Mouse (Mus musculus) cerebellum, postnatal 10 days (tissue): ENCODE measurements around the gene Atad3a.

Experiments
- DNase-seq, 2 experiments: peaks; one replicate each; pipeline ENCODE4 v3.0.0; 2021; ENCODE audit warnings: mixed read lengths in 2 of 2

Gene Atad3a

DNA sequence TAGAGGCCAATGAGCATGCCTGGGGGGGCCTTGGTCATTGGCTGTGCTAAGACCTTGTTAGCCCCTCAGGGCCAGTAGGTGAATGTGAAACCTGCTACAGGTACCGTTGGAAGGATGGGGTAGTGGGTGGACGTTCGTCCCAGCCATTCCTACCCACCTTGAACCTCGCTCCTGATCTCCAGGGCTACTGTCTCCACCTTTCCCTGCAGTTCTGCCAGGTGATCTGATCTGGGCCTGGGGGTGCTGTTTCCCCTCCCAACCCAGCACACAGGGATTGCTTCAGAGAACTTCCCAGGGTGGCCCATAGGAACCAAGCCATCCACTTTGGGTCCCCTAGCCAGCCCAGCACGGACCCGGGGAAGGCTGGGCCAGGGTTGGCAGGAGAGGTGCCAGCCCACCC is 21.7 kb downstream of the Atad3a start:
- peak; percentile 48 to 66 for DNase-seq

DNA sequence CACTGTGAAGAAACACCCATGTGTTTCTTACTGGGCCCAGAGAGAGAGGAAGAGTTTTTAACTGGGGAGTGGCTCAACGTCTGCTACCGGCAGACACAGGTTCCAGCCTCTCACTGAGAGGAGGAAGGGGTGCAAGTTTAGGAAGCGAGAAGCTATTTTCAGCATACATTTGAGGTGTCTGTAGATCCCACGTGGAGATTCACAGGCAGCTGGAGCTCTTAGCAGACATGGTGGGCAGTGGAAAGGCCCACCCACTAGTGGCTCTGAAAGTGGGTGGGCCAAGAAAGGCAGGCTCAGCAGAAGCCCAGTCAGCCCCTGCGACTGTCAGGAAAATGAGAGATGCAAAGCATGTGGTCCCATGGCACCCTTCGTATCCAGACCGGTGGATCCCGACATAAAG is 22.6 kb downstream of the Atad3a start:
- DNase-seq: no peak

DNA sequence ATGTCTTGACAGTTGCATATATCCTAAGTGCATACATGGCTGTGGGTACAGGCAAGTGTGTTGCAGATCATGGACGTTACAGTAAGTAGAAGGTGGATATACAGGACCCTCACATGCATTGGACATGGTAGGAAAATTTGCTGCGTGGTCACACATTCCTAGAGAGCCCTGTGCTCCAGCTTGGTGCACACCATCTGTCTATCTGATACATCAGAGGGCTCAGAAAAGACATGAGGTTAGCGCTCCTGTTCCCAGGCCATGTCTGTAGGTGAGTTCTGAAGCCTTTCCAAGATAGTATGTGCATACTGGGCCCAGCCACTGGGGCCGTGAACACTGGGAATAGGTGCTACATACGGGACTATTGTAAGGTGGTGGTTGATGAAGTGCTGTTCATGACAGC is 24.5 kb downstream of the Atad3a start:
- DNase-seq: peak in 1 of 2 experiments; percentile 17

DNA sequence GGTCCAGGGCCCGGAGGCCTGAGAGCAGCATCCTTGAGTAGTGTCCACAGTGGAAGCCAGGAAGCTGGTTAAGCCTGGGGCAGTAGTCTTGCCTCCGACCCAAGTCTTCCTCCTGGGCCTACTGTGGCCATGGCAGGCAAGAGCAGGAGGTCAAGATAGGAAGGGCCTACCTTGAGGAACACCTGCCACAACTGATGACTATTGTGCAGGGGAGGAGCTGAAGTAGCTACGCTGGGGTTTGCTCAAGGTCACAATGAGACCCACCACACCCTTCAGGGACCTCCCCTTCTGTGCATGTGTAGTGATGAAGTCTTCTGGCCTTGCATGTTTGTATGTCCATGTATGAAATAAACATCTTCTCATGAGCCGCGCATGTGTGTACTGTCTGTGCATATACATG is 25.1 kb downstream of the Atad3a start:
- no peak for DNase-seq

DNA sequence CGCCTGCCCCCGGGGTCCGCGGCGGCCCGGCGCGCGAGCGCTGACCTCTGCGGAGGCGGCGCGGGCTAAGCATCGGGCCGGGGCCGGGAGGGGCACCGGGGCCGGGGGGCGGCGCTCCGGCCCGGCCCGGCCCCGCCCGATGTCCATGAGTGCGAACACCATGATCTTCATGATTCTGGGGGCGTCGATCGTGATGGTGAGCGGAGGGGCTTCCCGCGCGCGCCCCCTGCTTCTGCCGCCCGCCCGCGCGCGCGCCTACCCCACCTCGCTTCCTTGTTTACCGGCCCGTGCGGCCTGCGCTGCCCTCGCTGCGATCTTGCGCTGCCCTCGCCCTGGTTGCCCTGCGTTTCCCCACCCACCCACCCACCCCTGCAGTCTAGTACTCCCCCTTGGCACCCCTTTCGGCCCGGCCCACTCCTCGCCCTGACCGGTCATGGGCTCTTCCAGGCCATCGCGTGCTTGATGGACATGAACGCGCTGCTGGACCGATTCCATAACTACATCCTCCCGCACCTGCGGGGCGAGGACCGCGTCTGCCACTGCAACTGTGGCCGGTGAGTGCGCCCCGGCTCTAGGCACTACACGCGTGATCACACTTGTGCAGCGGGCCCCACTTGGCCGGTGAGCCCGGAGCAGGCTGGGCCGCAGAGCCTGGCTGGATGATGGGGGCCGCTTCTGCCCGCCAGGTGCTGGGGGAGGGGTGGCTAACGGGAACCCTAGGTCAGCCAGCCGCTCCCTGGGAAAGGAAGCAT is 25.8 kb downstream of the Atad3a start:
- DNase-seq: peak; percentile 95 to 96

GRCm38 (mm10) chr4:155734350-155734941 is 26.4 kb downstream of the Atad3a start, which contains the start of gene Tmem240:
Gene Tmem240 (plus strand): TSS chr4:155734800.
- peak; percentile 99 to 100 for DNase-seq

DNA sequence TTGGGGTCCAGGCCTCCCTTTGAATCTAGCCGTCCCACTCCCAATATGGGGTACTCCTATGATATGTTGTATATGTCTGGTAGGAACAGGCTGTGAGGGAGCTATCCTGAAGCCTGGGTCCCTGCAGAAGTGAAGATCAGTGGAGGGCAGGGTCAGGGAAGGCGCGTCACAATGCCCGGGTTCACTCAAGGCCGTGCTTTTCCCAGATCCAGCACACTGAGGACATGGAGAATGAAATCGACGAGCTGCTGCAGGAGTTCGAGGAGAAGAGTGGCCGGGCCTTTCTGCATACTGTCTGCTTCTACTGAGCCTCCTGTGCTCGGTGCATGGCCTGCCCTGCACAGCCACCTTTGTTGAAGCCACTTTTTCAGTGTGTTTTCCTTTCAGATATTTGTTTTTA is 27.6 kb downstream of the Atad3a start:
- no peak for DNase-seq

DNA sequence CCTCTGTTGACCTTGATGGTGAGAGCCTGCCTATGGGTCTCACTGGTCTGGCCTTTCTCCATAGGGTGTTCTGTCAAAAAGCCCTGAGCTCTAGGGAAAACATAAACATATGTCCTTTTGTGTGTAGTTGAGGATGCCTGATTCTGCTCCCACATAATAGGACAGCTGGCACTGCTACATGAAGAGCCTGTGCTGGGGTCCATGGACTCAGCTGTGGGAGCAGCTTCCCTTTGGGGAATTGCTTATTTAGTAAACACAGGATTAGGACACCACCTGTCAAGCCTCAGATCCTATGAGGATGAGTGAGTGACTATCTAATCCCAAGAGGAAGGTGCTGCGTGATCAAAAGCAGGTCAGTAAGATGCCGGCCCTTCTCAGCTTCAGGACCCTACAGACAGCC is 32.9 kb downstream of the Atad3a start:
- DNase-seq: no peak

- DNase-seq: peak; percentile 60 to 69
Measured at GRCm38 (mm10) chr4:155721668-155722083, 39.2 kb downstream of the Atad3a start.

- peak; percentile 72 to 80 for DNase-seq
Measured at GRCm38 (mm10) chr4:155710521-155711252, 50.2 kb downstream of the Atad3a start.

GRCm38 (mm10) chr4:155708988-155709387 is 51.9 kb downstream of the Atad3a start:
- DNase-seq: no peak

DNA sequence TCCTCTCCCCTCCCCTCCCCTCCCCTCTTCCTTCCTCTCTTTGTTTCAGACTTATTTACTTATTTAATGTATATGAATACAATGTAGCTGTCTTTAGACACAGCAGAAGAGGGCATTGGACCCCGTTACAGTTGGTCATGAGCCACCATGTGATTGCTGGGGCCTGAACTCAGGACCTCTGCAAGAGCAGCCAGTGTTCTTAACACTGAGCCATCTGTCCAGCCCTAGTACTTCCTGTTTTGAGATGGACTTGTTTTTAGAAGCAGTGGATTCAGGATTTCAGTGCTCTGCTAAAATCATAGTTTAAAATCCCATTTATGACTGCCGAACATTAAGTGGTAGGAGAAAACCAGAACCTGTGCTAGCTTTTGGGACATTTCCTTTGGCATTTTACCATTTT is 52.3 kb downstream of the Atad3a start:
- DNase-seq: no peak

GRCm38 (mm10) chr4:155705592-155705929 is 55.3 kb downstream of the Atad3a start:
- no peak for DNase-seq

DNA sequence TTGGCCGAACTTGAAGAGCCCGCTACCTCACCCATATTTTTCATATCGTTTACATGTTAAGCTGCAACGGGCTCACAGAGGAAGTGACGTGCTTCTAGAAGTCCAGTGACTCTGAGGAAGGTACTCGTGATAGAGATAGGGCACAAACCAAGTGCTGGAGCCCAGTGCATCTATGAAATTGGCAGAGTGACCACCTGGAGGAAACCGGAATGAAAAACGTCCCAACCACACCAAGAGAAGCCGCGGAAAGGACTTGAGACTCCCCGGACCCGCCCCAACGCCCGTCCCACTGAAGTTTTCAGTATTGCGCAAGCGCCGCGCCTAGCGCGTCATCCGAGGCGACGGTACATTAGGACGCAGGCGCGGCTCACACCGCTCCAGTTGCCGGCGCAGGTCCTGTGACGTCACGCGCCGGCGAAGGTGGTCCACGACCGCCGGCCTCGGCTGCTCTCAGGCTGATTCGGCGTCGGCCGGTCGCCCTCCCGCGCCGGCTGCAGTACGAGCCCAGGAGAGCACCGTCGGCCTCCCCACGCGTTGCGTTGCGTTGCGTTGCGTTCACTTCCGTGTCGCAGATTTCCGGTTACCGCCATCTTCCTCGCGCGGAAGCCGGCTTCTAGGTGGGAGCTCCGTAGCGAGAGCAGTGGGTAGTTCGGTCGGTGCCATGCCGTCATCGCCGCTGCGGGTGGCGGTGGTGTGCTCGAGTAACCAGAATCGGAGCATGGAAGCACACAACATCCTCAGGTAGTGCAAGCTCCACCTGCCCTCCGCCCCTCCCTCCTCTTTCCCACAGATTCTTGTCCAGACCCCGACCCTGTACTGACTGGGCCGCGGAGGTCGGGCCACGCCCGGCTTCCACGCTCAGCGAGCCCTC is 55.9 kb downstream of the Atad3a start, which contains the start of gene Ssu72:
Ssu72 (plus strand) TSS at position 80 of the 871 bp plus-strand sequence.
- DNase-seq: peak; percentile 97

DNA sequence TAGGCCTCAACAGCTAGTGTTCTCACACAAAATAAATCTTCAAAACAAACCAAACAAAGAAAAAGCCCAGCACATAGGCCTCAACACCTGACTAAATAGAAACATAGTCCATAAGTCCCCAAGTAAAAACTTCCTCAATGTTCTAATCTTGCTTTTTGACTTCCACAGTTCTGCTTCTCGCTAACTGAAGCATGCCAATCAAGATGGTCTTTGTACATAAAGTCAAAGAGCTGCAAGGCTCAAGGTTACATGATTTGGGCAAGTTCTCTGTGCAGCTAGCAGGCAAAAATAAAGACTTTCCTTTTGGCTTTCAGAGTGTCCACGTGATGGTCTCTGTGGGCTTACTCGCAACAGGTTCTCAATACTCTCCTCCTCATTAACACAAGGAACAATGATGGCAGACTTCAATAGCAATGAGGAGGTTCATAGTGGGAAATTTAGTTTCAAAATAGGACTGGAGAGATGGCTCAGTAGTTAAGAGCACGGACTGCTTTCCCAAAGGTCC is 57.4 kb downstream of the Atad3a start:
- no peak for DNase-seq

DNA sequence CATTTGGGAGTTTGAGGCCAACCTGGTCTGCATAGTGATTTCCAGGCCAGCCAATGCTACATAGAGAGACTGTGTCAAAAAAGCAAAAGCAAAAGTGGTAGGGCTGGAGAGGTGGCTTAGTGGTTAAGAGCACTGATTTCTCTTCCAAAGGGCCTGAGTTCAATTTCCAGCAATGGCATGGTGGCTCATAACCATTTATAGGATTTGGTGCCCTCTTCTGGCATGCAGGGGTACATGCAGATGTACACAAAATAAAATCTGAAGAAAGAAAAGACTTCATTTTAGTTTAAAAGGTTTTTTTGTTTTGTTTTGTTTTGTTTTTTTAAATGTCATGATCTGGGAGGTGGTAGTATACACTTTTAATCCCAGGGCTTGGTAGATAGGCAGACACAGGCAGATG is 60.5 kb downstream of the Atad3a start:
- peak; percentile 34 to 48 for DNase-seq

DNA sequence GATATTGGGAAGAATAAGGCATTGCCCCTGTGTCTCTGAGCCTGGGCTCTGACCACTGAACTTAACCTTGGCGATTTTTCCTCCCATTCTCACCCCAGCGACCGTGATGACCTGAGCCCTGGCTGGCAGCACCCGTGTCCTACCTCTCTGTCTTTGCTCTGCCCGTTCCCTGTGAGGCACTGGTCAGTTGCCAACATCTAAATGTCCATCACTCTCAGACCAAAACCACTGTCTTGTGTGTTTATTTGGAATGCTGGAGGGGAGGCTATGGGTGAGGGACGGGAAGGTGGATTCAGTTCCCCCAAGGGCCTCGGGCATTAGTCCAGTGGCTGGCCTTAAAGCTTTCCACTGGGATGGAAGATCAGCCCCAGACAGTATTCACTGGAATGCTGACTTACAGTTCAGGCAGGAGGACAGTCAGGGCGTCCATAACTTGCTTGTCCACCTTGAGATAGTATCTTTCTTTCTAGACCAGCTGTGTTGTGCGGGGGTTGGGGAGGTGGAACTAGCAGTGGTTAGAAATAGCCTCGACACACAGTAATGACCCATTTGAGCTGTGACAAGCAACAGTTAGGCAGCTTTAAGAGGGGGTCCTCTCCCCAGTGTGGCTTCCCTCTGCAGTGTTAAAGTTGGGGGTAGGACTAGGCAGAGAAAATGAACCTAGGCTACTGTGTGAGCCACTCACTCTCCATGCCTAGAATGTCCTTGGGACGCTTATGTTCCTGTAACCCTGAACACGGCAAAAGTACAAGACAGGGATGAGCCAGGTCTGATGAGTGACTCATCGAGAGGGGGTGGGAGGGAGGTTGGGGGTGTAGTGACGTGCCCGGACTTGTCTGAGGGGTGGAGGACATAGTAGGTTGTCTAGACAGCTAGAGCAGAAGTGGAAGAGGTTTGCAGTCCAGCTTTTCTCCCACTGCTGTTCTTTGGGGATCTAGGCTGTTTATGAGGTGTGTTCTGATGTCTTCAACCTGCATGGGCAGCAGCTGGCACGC is 64.3 kb downstream of the Atad3a start:
- DNase-seq: peak; percentile 38 to 46

GRCm38 (mm10) chr4:155695531-155696062 is 65.3 kb downstream of the Atad3a start:
- DNase-seq: peak; percentile 17 to 38

DNA sequence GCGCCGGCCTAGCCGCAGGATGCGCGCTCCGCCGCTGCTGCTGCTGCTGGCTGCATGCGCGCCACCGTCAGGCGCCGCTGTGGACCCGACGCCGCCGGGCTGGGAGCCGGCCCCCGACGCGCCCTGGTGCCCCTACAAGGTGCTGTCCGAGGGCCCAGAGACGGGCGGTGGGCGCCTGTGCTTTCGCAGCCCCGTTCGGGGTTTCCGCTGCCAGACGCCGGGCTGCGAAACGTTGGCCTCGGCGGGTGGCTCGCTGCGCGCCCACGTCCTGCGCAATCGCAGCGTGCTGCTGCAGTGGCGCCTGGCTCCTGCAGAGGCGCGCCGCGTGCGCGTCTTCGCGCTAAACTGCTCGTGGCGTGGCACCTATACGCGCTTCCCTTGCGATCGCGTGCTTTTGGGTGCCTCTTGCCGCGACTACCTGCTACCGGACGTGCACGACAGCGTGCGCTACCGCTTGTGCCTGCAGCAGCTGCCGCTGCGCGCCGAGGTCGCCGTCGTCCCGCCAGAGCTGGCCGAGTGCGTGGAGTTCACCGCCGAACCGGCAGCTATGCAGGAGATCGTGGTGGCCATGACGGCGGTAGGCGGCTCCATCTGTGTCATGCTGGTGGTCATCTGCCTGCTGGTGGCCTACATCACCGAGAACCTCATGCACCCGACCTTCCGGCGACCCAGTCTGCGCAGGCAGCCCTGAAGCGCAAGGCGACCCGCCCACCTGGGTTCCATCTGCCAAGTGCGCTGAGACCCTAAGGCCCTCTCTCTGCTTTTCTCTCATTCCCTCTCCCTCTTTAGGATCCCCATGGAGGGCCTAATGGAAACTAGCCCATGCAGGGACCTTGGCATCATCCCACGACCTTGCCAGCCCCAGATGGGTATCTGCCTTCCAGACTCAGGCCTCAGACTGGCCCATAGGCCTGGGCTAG is 66.2 kb downstream of the Atad3a start:
- peak; percentile 77 to 79 for DNase-seq

- DNase-seq: peak; percentile 91 to 93
Measured at GRCm38 (mm10) chr4:155694111-155694481, 66.8 kb downstream of the Atad3a start, which contains the start of gene Fndc10. Gene Fndc10 (plus strand): TSS chr4:155694342.
